Mouse (Mus musculus) cerebellum, postnatal 10 days (tissue): Measurements from ENCODE around the gene Cda.

Experiments used
- DNase-seq, 2 experiments: peaks; one replicate each; pipeline ENCODE4 v3.0.0; 2021; ENCODE audit warnings: mixed read lengths in 2 of 2

Cda gene

DNA sequence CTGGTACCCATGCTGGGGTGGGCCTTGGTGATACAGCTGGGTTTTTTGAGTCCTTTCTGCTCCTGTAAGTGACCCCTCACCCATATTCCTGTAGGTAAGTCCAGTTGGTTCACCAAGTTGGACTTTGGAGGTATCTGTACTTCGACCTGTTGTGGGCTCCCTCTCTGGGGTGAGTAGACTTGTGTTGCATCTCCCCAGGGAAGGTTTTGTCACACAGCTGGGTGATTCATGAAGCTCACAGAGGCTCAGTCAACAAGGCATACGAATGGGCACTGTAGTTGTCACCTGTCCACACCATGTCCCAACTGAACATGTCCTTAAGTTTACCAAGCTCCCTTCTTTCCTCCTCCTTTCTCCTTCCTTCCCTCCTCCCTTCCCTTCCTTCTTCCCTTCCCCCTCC lies 1.2 kb downstream of the Cda start:
- DNase-seq: no peak

GRCm38 (mm10) chr4:138363511-138363910 lies 4.3 kb downstream of the Cda start:
- DNase-seq: no peak

GRCm38 (mm10) chr4:138362883-138363282 lies 4.9 kb downstream of the Cda start:
- DNase-seq: no peak

DNA sequence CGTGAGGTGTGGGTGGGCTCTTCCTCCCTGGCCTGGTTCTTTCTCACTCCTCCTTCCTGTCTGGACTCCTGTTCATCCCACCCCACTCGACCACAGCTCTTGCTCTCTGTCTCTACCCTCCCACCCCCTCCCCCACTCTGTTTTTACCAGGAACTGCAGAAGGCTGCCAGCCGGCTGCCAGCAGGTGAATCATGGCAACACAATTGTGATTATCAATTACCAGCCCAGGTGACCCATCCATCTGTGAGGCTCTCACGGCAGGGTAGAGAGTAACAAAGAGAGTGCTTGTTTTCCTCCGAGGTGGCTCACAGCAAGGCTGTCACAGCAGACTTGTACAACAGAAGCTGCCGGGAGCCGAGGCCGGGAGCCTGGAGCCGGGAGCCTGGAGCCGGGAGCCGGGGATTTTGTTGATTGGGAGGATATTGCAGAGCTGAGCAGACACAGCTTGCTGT lies 6.4 kb downstream of the Cda start:
- DNase-seq: peak; percentile 52 to 69

DNA sequence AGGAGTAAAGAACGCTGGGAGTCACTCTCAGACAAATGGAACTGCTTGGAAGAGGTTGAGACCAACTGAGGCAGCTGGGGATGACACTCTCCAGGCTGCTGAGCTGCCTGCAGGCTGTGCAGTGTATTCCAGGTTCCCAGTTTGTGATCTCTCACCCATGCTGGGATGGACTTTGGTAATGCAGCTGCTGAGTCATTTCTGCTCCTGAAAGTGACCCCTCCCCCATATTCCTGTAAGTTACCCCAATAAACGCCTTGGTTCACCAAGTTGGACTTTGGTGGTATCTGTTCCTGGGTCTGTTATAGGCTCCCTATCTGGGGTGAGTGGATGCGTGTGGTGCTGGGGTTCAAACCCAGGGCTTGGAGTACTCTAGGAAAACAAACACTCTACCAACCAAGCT lies 9.6 kb downstream of the Cda start:
- no peak for DNase-seq

DNA sequence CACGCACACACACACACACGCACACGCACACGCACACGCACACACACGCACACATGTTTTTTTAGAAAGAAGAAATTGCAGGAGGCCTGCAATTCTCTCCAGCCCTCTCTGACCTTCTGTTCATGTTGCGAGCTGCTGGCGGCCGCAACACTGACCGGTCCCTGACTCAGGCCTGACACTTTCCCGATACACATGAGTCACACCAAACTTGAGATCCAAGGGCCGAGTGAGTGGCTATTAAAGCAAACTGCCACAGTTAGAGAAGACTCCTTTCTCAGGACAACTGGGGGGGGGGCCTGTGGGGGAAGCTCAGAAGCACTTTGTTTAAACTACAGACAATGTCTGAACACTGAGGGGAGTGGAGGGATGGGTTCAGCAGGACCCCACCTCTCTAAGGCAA lies 11.2 kb downstream of the Cda start:
- no peak for DNase-seq

DNA sequence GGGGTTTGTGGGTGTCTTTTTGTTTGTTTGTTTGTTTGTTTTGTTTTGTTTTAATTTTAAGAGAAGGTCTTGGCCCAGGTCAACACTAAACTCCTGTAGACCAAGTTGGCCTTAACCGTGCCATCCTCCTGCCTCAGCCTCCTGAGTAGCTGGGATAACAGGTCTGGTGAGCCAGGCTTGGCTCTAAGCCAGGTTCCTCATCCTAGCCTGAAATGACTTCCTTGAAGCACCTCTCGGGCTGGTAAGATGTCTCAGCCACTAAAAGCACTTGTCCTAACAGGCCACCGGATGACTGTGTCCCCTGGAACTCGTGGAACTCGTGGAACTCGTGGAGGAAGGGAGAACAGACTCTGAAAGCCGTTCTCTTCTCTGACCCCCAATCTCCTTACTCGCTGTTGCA lies 11.7 kb downstream of the Cda start:
- no peak for DNase-seq

GRCm38 (mm10) chr4:138355496-138355895 lies 12.3 kb downstream of the Cda start:
- no peak for DNase-seq

- DNase-seq: peak; percentile 38 to 40
Observed at GRCm38 (mm10) chr4:138353438-138354171, 14.2 kb downstream of the Cda start.

DNA sequence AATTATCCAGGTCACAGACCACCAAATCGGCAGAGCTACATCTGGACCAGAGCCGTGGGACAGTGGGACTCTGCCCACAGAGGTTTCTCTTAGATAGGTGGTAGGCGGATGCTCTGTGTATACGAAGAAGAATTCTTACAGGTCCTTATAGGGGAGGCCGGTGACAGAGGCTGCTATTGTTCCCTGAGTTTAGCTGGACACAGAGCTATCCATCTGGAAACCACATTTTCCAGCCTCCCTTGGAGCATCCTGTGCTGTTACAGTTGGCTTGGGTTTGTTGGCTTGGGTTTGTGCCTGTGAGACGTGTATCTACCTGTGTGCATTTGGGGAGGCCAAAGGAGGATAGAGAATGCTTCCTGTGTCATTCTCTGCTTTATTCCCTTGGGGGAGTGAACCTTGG lies 15.1 kb downstream of the Cda start:
- no peak for DNase-seq

- DNase-seq: no peak
Observed at GRCm38 (mm10) chr4:138351821-138352220, 16.0 kb downstream of the Cda start.

GRCm38 (mm10) chr4:138348716-138349115 lies 19.1 kb downstream of the Cda start:
- DNase-seq: no peak

DNA sequence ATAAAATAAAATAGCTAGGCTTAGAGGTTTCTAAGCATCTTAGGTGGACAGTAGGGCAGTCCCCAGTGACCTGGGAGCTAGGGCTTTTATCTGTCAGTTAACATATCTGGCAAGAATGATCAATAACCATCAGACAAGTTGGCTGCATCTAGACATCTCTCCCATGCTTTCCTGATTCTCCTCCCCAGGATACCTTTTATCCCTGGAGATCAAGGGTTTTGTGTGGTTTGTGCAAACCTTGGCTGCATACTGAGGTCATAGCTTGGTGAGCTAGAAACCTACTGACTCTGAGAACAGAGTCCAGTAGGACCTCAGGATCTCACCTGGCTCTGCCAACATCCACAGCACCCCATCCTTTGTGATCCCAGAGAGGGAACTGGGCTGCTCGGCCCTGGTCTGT lies 20.5 kb downstream of the Cda start:
- DNase-seq: no peak

- DNase-seq: peak; percentile 70 to 80
Observed at GRCm38 (mm10) chr4:138344891-138345545, 22.8 kb downstream of the Cda start.

DNA sequence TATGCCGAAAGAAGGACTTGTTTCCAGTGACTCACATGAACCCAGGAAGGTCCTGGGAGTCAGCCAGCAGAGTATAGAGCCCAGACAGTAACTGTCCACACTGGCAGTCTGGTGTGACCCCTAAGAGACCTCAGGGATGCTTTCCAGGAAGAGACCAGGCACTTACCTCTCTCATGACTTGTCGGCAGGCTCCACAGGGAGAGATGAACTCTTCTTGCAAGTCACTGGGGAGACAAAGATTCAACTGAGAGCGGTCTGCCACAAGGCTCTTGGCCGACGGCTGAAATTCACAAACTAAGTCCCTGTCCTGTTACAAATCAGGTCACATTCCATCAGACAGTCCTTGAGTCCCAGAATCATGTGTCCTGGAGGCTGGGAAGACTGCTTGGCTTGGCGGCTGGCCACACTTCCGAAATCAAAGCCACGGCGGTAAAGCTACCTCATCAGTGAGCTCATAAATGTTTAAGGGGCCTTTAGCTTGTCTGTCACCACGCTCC lies 24.4 kb downstream of the Cda start:
- peak; percentile 70 to 73 for DNase-seq

DNA sequence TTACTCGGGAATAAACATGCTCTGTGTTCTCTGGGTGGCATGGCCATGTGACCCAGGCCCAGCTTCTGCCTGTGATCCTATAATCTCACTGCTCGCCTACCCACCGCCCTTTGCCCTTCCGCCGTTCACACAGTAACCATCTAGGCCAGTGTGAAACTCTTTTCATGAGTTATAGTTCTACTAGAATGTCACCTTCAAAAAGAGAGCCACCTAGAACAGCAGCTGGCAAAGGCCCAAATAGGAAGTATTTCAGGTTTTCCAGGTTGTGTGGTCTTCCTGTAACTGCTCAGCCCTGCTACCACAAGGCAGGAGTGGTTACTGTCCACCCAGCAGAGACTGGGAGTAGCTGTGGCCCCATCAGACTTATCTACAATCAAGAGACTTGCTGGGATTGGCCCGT lies 25.0 kb downstream of the Cda start:
- no peak for DNase-seq

- DNase-seq: peak; percentile 34 to 47
Observed at GRCm38 (mm10) chr4:138342048-138342447, 25.7 kb downstream of the Cda start.

GRCm38 (mm10) chr4:138341393-138341792 lies 26.4 kb downstream of the Cda start:
- DNase-seq: peak; percentile 44 to 54

DNA sequence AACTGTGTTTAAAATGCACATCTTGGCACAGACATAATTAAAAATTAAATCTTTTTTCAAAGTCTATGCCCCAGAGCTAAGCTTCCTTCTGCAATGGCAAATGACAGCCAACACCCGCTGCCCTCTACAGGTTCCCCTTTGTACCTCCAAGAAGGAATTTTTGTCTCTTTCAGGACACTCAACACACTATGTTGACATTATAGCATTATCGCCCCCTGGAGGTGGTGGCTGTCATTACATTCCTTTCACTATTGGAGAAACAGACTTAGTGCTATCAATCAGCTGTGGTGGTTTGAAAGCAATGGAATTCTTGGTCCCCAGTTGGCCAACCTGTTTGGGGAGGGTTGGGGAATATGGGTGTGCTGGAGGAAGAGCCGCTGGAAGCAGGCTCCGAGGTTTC lies 27.8 kb downstream of the Cda start:
- peak; percentile 80 to 89 for DNase-seq

DNA sequence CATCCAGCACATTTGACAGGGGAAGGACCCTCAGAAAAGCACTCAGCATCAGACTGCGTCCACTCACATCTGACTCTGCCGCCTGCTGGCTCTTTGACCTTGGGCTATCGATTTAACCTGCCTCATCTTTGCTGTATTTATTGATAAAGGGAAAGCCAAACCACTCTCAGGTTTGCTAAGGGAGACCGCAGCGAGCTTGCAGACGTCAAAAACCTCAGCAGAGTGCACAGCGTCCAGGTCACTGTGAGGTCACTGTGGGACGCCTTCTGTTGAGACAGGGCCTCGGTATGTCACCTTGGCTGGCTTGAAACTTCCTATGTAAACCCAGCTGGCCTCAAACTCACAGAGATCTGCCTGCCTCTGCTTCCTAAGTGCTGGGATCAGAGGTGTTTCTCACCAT lies 30.5 kb downstream of the Cda start:
- DNase-seq: no peak

DNA sequence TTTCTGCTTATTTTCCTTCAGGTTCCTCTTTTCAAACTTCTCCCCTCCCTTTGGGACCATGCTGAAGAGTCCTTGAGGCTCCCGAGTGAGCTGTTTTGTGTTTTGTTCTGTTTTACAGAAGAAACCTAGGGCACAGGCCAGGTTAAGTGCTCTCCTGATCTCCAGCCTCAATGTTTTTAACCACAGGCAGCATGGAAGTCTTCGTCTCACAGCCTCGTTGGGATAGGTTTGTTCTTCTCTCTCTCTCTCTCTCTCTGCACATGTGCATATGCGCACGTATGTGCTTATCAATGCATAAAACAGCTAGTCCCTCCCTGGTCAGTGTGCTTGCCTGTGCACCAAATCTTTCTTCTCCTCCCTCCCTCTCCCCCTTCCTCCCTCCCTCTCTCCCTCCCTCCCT lies 30.9 kb downstream of the Cda start:
- no peak for DNase-seq

GRCm38 (mm10) chr4:138335648-138336047 lies 32.1 kb downstream of the Cda start:
- no peak for DNase-seq

- DNase-seq: no peak
Observed at GRCm38 (mm10) chr4:138335036-138335435, 32.8 kb downstream of the Cda start.

DNA sequence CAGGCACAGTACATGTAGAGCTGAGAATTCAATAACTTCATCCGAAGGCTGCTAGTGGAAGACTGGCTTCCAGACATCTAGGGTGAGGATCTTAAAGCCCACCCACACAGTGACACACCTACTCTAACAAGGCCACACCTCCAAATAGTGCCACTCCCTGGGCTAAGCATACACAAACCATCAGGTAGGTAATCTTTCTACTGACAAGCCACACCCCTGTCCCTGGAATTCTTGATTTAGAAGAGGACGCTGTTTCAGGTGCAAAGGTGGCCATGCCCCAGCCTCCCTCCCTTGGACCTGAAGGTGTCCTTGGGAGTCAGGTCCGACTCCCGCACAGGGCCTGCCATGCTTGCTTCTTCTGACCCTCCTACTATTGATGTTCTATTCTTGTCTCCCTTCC lies 34.7 kb downstream of the Cda start:
- no peak for DNase-seq
